Mouse (Mus musculus): ENCODE measurements around the gene Aoc2.
A peak's percentile ranks its signal among the peaks of the same experiment; 100 is the strongest.
"Not testable (repeated sequence)": the region's sequence is repeated elsewhere in the genome, so short reads cannot be mapped to it uniquely, and the experiment has no call there.

Gene Aoc2

DNA sequence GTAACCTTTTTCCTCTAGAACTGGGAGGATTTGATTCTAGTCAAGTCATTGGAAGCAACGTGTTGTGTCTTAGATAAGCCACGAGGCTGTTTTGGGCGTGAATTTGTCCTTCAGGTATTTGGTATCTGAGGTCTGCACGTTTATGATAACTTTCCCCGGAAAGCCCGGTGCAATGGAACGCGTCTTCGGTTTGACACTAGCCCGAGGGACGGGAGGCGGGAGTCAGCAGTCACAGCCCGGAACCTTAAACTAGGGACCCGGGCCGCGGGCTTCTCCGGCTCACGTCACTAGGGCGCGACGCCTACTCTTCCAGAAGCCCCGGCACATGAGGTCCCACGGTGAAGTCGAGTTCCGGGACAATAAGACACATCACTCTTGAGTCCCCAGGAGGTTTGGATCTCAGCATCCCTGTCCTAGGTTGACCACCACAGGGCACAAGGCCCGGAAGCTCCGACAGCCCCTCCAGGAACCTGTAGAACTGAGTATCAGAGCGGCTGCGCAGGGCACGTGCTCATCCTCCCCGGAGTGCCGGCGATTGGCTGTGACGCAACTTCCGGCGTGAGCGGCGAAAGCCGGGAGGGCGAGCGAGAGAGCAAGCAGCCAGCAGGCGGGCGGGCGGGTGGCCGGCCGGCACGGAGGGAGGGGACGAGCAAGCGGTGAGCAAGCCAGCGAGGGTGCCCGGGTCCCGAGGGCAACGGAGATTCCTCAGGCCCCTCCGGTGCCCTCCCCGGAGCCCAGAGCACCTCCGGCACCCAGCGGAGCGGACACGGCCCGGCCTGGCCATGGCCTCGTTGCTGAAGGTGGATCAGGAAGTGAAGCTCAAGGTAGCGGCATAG, 9.0 kb upstream of the Aoc2 start, which contains the start of gene Psme3:
Gene Psme3 (plus strand): TSS at position 549 of the 836 bp plus-strand sequence.
- DNase-seq, result peak; percentile 94

DNA sequence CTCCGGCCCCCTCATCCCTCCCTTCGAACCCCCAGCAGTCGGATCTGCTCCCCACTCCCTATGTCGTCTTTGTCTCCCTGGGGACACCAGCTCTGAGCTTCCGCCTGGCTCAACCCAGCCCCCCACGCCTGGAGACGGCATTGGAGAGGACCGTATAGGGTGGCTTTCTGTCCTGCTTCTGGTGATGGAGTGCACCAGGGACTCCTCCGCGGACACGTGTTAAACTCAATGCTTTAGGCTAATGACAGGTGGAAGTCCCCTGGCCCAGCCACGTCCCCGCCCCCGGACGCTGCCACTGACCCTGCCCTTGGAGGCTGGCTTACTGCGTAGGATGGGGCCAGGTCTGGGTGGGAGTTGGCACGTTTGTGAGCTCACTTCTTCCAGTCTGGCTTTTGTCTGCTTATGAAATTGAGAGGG, 8.4 kb upstream of the Aoc2 start:
- peak; percentile 24 for DNase-seq

DNA sequence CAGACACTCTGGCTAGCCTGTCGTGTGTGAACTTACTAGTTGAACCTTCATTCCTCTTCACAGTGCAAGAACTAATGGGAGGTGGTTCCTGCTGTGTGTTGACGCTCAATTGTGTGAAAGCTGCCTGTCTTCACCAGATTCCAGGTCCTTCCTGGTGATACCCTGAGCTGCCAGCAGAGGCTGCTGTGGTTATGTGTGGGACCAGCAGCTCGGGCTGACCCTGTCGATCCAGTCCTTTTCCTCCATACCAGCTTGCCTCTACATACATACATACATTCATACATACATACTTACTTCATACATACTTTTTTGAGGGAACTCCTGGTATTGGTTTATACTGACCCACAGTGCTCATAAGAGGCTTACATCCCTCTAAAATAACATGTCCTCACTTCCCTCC, 1.3 kb upstream of the Aoc2 start:
- peak; percentile 88 for DNase-seq

DNA sequence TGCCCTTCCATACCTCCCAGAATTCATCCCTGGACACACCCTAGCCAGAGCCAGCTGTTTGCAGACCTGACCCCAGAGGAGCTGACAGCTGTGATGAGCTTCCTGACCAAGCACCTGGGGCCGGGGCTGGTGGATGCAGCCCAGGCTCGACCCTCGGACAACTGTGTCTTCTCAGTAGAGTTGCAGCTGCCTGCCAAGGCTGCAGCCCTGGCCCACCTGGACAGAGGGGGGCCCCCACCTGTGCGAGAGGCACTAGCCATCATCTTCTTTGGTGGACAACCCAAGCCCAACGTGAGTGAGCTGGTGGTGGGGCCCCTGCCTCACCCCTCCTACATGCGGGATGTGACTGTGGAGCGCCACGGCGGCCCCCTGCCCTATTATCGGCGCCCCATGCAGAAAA, 338 bp downstream of the Aoc2 start:
- DNase-seq, result not testable (repeated sequence)

DNA sequence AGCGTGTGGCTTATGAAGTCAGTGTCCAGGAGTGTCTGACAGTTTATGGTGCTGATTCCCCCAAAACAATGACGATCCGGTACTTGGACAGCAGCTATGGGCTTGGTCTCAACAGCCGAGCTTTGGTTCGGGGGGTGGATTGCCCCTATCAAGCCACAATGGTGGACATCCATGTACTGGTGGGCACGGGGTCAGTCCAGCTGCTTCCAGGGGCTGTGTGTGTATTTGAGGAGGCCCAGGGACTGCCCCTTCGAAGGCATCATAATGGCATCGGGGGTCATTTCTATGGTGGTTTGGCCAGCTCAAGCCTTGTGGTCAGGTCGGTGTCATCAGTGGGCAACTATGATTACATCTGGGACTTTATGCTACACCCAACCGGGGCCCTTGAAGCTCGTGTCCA, 1.3 kb downstream of the Aoc2 start:
- no peak for DNase-seq

DNA sequence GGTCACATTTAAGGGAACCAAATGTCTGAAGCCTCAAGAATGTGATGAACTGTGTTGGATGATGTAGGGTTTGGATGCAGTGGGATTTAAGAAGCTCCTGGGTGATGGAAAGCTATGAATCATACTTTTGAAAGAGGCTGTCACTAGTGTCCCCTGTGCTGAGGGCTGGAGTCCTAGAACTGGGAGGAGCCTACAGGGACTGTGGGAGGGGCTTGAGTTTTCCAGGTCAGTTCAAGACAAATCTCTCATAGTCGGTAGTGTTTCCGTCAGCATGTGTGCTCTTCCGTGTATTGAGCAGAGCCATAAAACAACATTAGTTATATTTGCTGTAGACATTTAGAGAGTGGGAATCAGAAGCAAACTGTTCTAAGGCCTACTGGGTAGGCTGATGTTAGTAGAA, 2.4 kb downstream of the Aoc2 start:
- DNase-seq, result no peak

DNA sequence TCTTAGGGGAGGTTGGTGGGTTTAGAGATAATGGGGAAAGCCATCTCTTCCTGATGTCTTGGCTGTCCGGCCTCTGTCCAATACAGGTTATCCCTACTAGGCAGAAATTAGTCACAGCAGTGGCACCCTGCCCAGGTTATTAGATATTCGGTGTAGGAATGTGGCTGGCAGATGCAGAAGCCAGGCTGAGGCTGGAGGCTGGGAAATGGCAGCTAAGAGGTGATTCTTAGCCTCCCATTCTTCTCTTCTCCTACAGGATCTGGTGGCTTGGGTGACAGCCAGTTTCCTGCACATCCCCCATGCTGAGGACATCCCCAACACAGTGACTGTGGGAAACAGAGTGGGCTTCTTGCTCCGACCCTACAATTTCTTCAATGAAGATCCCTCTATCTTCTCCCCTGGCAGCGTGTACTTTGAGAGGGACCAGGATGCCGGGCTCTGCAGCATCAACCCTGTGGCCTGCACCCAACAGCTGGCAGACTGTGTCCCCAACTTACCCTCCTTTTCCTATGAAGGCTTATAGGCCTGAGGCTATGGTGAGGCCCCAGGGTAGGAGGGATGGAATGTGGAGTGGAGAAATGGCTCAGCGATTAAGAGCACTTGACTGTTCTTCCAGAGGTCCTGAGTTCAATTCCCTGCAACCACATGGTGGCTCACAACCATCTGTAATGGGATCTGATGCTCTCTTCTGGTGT, 4.2 kb downstream of the Aoc2 start:
- DNase-seq, result peak; percentile 46

DNA sequence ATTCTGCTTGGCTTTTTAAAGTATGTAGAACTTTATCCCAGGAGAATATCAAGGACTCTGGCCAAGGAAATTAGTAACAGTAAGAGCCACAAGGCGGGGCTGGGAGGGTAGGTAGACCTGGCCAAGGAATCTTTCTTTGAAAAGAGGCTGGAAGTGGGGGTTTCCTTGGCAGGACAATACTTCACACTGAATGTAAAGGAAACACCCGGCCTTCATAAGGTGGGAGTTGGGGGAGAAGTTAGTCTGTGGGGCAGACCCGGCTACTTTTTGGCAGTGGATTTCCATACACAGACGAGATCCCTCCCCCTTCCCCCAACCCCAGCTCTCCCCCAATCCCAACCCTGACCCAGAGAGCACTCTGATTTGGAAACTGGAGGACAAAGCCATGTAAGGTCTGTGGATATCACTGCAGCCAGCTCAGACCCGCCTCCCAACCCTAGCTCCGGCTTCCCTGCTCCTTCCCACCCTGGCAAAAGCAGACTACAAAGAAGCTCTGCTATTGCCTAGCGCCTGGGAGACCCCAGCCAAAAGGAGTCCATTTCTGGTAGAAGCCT, 5.6 kb downstream of the Aoc2 start, which contains the start of gene Aoc3:
Gene Aoc3 (plus strand): TSS at position 235 of the 554 bp plus-strand sequence.
- no peak for DNase-seq

DNA sequence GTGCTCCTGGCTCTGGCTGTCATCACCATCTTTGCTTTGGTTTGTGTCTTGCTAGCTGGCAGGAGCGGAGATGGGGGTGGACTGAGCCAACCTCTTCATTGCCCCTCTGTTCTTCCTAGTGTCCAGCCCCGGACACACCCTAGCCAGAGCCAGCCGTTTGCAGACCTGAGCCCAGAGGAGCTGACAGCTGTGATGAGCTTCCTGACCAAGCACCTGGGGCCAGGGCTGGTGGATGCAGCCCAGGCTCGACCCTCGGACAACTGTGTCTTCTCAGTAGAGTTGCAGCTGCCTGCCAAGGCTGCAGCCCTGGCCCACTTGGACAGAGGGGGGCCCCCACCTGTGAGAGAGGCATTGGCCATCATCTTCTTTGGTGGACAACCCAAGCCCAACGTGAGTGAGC, 6.1 kb downstream of the Aoc2 start:
- DNase-seq, result not testable (repeated sequence)

DNA sequence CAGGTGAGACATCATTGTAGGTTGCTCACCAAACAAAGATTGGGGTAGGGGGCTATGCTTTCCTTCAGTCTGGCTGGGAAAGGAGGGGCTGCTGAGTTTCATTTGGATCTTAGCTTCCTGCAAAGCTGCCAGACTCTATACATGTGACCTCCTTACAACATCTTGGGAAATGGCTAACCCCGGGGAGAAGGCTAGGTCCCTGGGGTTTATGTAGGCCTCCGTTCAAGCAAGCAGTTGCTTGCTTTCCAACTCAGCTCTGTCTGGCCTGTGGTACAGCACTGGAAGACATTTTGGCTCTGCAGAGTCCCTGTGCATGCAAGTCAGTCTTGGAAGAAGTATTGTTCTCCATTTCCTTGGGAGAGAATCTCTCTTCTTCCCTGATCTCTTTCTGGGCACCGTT, 7.7 kb downstream of the Aoc2 start:
- DNase-seq, result no peak

DNA sequence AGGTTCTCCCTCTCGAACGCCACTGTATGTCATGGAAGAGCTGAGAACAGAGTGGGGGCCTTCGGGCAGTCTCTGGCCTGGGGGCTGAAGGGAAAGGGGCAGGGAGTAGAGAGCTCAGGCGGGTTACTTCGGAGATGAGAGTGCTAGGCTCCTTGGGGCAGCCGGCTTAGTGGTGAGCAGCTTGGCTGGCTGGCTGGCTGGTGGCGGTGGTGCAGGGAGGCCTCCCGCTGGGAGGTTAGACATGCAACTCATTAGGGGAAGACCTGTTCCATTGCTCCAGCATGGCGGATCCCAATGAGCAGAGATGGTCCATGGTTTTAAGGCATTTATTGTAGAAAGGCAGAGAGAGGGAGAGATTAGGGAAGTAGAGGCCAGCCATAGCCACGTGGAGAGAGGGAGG, 9.2 kb downstream of the Aoc2 start:
- DNase-seq, result no peak

DNA sequence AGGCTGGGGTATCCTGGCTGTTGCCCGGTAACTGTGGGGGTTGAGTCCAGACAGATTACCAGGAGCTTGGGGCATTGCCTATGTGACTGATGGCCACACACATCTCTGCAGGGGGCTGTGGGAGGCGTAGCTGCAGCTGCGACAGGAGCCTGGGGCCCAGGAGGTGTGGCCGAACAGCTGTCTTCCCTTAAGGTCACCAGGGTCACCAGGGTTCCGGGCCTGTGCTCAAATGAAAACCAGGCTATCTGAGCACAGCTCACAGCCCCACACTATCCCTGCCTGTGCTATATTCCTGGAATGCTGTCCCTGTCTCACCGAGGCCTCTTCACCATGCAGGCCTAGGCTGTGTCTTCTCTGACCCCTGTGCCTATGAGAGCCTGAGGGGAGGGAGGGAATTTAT, 9.7 kb downstream of the Aoc2 start:
- no peak for DNase-seq

DNA sequence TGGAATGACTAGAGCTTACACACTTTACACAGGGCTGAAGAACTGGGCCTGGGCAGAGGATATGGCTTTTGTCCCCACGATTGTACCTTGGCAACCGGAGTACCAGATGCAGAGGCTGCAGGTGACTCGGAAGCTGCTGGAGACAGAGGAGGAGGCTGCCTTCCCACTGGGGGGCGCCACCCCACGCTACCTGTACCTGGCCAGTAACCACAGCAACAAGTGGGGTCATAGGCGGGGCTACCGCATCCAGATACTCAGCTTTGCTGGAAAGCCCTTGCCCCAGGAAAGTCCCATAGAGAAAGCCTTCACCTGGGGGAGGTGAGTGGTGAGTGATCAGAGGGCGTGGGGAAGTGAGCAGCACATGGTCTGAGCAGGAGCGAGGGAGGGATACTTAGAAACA, 10.8 kb downstream of the Aoc2 start:
- peak; percentile 69 for DNase-seq

DNA sequence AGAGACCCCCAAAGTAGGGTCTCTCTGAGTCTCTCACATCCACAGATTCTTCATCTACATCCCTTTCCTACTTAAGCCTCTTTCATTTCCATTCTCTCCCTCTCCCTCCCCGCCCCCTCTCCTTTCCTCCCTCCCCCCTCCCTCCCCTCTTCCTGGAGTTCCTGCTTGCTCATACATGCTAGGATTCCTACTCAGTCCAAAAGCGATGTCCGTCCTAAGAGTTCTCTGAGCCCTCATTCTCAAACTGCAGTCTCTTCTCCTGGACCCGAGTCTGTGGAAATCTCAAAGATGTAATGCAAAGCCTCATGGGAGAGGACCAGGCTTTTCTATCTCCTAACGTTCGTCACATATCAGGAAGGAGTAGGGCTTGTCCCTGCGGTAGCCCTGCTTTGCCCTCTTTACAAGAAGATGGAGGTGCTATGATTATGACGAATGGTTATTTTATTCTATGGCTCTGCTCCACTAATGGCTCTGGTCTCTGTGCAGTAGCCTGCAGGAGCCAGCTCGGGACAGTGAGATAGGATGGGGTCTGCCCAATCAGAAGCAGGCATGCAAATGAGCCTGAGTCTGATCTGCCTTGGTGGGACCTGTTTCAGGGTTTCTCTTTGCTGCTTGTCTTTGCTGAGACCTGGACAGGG, 13.4 kb downstream of the Aoc2 start:
- no peak for DNase-seq

DNA sequence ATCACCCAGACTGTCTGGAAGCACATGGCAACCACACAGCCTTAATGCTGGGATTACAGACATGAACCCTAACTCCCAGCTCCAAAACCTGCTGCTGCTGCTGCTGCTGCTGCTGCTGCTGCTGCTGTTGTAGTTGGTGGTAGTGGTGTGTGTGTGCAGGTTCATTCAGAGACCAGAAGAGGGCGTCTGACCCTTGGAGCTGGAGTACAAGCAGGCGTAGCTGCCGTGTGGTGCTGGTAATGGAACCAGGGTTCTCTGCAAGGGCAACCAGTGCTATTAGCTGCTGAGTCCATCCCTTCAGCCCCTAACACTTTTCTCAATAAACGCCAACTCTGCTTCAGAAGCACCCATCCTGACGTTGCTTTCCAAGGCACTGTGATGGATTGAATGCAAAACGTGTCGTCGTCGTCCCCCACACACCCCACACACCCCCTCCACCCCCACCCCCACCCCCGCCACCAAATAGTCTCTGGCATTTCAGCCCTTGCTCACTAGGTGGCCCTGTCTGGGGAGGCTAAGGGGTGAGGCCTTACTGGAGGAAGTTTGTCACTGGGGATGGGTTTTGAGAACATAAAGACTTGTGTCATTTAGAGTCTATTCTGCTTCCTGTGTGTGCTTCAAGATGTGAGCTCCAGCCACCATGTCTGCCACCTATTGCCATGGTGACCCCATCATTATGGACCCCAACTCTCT, 22.4 kb downstream of the Aoc2 start:
- DNase-seq, result no peak

DNA sequence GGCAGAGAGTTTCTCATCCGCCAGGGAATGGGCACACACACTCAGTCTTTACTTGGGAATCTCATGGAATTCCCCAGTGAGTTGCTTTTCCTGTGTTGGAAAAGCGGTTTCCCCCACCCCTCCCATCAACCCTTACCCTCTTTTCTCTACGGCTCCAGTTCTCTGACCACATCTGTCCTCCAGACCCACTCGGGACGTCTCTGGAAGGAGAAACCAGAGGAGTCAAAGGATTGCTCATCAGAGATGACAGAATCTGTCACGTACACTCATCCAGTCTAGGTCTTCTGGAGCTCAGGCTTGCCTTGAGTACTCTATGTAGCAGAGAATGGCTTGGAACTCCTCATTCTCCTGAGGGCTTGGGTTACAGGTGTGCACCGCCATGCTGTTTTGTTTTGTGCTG, 23.9 kb downstream of the Aoc2 start:
- no peak for DNase-seq

DNA sequence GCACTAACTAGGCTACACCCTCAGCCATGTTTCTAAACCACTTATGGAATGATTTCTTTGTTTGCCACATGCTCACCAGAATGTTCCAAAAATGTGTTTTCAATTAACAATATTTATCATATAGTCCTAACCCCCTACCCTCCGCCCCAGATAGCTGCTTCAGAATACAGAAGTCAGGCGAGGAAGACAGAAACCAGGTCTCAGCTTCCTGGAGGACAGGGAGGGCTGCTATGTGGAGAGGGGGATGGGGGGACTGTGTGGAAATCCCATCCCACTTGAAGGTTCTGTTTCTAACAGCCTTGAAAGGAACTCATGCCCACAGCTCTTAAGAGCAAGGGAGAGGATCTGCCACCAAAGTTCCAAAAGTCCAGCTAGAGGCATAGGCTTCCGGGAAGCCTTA, 24.4 kb downstream of the Aoc2 start:
- DNase-seq, result no peak

DNA sequence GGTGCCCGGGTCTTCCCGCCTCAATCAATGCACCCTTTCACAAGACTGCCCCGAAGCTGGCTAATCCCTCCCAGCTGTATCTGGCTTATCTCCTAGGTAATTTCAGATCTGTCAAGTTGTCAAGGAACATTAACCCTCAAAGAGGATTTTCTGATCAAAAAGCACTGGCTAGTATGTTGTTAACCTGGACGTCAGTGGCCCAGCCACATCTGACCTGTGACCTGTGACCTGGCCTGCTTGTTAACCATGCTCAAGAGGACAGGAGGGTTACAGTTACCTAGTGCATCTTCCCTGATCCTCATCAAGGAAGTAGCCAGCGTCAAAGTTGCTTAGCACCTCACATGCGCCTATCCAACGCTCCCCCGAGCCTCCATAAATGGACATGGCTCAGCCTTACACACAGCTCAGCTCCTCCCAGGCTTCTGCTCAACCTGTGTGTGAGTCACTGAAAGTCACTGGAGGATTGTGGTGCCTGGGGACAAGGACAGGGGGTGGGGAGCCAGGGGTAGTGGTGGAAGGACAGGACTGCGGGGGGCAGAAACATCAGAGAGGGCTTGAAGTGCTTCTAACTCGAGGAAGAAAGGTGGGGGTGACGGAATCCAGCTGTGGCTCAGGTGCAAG, 26.3 kb downstream of the Aoc2 start:
- DNase-seq, result peak; percentile 27

DNA sequence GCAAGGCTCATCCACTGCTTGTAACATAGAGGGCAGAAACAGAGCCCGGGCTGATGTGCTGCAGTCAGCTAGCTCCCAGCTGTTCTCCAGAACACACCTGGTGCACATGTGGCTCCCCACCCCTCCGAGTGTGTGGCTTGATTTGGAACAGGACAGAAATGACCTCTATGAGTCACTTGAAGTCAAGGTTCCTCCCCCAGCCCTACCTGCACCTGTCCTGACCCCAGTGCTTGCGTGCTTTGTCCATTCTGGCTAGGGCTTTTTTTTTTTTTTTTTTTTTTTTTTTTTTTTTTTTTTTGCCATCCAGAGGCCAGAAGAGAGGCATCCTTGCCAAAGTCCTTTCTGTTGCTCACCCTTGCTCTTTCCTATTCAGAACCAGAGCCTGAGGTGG, 26.9 kb downstream of the Aoc2 start:
- peak; percentile 64 for DNase-seq

DNA sequence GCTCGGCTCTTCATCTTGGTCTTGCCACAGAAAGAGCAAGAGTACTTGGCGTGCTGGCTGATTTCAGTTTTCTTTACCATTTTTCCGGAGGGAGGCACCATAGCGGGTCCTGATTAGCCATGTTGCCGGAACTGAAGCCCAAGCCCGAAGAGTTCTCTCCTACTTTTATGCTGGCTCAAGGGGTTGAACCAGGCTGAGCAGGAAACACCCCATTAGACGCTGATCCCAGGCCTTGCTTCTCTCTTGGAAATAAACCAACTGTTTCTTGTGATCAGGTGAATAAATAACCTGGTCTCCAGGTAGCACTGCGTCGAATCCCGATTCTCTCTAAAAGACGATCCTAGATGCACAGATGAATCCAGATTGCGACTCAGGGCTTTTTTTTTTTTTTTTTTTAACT, 28.6 kb downstream of the Aoc2 start:
- DNase-seq, result peak; percentile 87

DNA sequence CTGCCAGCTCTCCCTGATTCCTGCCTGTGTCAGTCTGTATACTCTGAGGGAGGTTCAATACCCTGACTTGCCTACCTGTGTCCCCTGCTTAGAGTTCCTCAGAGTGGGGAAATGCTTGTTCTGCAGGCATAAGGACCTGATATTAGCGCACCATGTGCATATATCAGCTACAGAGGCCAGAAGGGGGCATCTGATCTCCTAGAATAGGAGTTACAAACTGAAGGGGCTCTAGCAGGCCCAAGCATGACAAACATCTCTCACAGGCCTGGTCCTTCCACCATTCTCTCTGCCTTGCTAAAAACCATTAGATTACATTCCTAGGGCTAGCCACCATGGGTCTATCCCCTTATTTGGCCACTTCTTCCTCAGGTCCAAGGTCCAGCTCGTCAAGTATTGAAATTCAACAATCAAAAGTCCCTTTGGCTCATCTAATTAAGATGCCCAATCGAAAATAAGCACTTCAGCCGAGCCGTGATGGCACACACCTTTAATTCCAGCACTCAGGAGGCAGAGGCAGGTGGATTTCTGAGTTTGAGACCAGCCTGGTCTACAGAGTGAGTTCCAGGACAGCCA, 29.7 kb downstream of the Aoc2 start:
- peak; percentile 51 for DNase-seq

DNA sequence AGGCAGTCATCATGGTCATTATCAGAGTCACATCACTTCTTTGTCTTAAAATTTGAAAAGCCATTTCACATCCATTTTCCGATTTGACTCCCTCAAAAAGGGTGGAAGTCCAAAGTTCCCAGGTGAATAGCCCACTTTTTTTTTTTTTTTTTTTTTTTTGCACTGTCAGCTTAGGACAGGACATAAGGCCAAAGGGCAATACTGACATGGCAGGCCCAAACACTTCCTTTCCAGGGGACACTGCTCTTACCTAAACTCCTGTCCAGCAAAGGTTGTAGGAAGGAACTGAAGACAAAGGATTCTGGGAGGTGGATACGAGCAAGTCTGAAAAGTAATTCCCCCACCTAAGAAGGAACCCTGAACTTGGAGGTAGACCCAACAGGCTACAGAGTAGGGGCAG, 31.1 kb downstream of the Aoc2 start:
- peak; percentile 75 for DNase-seq
